Mouse (Mus musculus): ENCODE data around the gene Zfp637. TPM values are rescaled to one million over a fixed set of nuclear protein-coding genes. Genes with fewer than 3 reads are reported as not detected.
"Not testable (repeated sequence)": the region's sequence is repeated elsewhere in the genome, so short reads cannot be mapped to it uniquely, and the experiment has no call there.

The Zfp637 gene
- total and polyA plus RNA-seq, 2 experiments from 2014 or later, result 109 to 110 TPM

DNA sequence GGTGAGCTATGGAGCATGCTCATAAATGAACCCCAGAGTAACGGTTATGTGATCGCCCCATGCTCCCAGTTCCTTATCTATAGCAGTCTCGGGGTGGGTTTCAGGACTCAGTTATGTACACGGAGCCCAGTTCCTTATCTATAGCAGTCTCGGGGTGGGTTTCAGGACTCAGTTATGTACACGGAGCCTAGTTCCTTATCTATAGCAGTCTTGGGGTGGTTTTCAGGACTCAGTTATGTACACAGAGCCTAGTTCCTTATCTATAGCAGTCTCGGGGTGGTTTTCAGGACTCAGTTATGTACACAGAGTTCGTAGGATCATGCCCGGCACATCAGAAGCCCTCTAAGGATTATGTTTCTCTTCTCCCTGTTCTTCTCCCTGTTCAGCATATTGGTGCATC lies 3.6 kb downstream of the Zfp637 start:
- H3K36me3 ChIP-seq (ENCODE audit: insufficient read depth, low read length), result peaks cover 37% of the 10 kb centered on the region
- no peaks in the 10 kb centered on the region for H3K9me3 ChIP-seq (ENCODE audit: low read length)
- DNase-seq (ENCODE audit: low spot score), result no peak

DNA sequence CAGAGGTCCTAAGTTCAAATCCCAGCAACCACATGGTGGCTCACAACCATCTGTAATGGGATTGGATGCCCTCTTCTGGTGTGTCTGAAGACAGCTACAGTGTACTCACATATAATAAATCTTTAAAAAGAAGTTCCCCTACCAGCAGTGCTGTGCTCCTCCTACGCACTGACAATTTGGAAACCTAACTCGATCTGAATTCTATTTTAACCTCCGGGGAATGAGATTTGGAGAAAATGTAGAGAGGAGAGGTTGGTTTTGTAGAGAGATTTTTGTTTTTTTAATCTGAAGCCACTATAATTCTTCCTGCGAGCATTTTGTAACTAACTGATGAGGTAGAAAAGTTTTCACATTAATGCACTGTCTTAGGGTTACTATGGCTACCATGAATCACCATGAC lies 5.7 kb downstream of the Zfp637 start:
- not testable (repeated sequence) for H3K9me3 ChIP-seq (ENCODE audit: low read length)
- 91% methylated on average over 4 of the region's 4 CpGs for WGBS

More for the DNA sequence above, 3.6 kb downstream of the Zfp637 start:
- Histone ChIP-seq H3K27me3 (ENCODE audit: insufficient read depth, low read length) (no peaks in the 10 kb centered on the region), H3K4me2 (ENCODE audit: low read depth, low read length) (no peak overlapping the region), H3K4me1 (ENCODE audit: insufficient read depth, low read length) (peaks cover 10% of the 10 kb centered on the region; the same call in 1 of the 2 replicates), H3K9ac (replicated peaks; ENCODE audit: low read length) (no peak overlapping the region), H3K27ac (no peak overlapping the region), H3K4me3 (ENCODE audit: low read length) (no peak overlapping the region)
- no peak for TF ChIP-seq CTCF (IDR thresholded peaks at IDR 0.05; ENCODE audit: low read depth)
- ATAC-seq, result no peak
- 98% methylated on average over 9 of the region's 9 CpGs for WGBS

DNA sequence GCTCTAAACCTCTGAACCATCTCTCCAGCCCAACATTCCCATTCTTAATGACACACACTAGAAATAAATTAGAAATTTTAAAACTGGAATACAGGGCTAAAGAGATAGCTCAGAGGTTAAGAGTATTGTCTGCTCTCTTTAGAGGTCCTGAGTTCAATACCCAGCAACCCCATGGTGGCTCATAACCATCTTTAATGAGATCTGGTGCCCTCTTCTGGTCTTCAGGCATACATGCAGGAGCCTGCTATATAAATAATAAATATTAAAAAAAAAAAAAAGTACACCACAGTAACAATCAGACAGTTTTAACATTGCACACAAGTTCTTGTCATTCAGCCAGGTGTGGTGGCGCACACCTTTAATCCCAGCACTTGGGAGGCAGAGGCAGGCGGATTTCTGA lies 6.8 kb downstream of the Zfp637 start:
- Histone ChIP-seq H3K9ac (replicated peaks; ENCODE audit: low read length) (no peak overlapping the region), H3K4me3 (ENCODE audit: low read length) (no peak overlapping the region), H3K36me3 (ENCODE audit: insufficient read depth, low read length) (peaks cover 37% of the 10 kb centered on the region), H3K27me3 (ENCODE audit: insufficient read depth, low read length) (no peaks in the 10 kb centered on the region), H3K4me1 (ENCODE audit: insufficient read depth, low read length) (no peaks in the 10 kb centered on the region), H3K27ac (no peak overlapping the region), H3K9me3 (ENCODE audit: low read length) (no peaks in the 10 kb centered on the region), H3K4me2 (ENCODE audit: low read depth, low read length) (no peak overlapping the region)
- ATAC-seq (no peak), DNase-seq (ENCODE audit: low spot score) (no peak)
- TF ChIP-seq CTCF (IDR thresholded peaks at IDR 0.05; ENCODE audit: low read depth), result no peak
- WGBS, result 98% methylated on average over 2 of the region's 2 CpGs

More for the DNA sequence above, 5.7 kb downstream of the Zfp637 start:
- not testable (repeated sequence) for H3K27ac ChIP-seq; DNase-seq (ENCODE audit: low spot score); H3K4me1 ChIP-seq (ENCODE audit: insufficient read depth, low read length); ATAC-seq; H3K4me3 ChIP-seq (ENCODE audit: low read length); H3K4me2 ChIP-seq (ENCODE audit: low read depth, low read length); H3K27me3 ChIP-seq (ENCODE audit: insufficient read depth, low read length); H3K9ac ChIP-seq (replicated peaks; ENCODE audit: low read length)
- peaks cover 37% of the 10 kb centered on the region for H3K36me3 ChIP-seq (ENCODE audit: insufficient read depth, low read length)

DNA sequence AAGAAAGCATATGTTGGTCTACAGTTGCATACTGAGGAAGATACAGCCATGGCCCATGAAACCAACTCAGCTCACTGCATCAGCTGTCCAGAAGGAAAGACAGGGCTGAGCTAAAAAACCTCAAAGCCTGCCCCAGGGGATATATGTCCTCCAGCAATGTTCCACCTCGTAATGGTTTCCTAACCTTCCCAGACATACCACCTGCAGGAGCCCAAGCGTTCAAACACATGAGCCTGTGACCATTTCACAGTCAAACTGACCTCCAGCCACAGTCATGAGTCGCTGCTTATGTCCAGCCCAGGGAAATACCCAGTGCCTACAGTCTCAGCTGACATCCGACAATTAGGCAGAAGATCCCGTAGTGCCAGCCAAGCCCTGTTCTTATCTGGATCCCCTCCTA lies 7.6 kb downstream of the Zfp637 start:
- TF ChIP-seq CTCF (IDR thresholded peaks at IDR 0.05; ENCODE audit: low read depth), result no peak
- H3K4me1 ChIP-seq (ENCODE audit: insufficient read depth, low read length), result no peaks in the 10 kb centered on the region
- ATAC-seq (no peak), DNase-seq (ENCODE audit: low spot score) (no peak)
- H3K4me2 ChIP-seq (ENCODE audit: low read depth, low read length), result no peak overlapping the region
- WGBS, result 91% methylated on average over 5 of the region's 5 CpGs
- H3K9ac ChIP-seq (replicated peaks; ENCODE audit: low read length), result no peak overlapping the region
- peaks cover 33% of the 10 kb centered on the region for H3K36me3 ChIP-seq (ENCODE audit: insufficient read depth, low read length)
- no peak overlapping the region for H3K4me3 ChIP-seq (ENCODE audit: low read length)
- no peaks in the 10 kb centered on the region for H3K9me3 ChIP-seq (ENCODE audit: low read length)
- H3K27me3 ChIP-seq (ENCODE audit: insufficient read depth, low read length), result no peaks in the 10 kb centered on the region
- no peak overlapping the region for H3K27ac ChIP-seq

DNA sequence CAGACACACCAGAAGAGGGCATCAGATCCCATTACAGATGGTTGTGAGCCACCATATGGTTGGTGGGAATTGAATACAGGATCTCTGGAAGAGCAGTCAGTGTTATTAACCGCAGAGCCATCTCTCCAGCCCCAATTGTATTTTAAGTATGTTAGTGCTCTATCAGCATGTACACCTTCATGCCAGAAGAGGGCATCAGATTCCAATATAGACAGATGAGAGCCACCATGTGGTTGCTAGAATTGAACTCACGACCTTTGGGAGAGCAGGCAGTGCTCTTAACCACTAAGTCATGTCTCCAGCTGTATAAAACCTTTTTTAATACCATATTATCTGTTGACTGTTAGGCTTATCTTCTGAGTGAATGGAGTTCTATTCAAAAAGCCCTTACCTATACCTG lies 10.8 kb downstream of the Zfp637 start:
- peak; percentile 31; the same call in 1 of the 2 replicates for TF ChIP-seq CTCF (IDR thresholded peaks at IDR 0.05; ENCODE audit: low read depth)
- H3K4me1 ChIP-seq (ENCODE audit: insufficient read depth, low read length), result no peaks in the 10 kb centered on the region
- H3K27ac ChIP-seq, result no peak overlapping the region
- ATAC-seq, result no peak
- H3K4me2 ChIP-seq (ENCODE audit: low read depth, low read length), result no peak overlapping the region
- no peaks in the 10 kb centered on the region for H3K27me3 ChIP-seq (ENCODE audit: insufficient read depth, low read length)
- peaks cover 10% of the 10 kb centered on the region; the same call in 1 of the 2 replicates for H3K36me3 ChIP-seq (ENCODE audit: insufficient read depth, low read length)
- 52% methylated on average over 2 of the region's 2 CpGs for WGBS
- no peak overlapping the region for H3K9ac ChIP-seq (replicated peaks; ENCODE audit: low read length)
- DNase-seq (ENCODE audit: low spot score), result no peak
- no peak overlapping the region for H3K4me3 ChIP-seq (ENCODE audit: low read length)
- no peaks in the 10 kb centered on the region for H3K9me3 ChIP-seq (ENCODE audit: low read length)

DNA sequence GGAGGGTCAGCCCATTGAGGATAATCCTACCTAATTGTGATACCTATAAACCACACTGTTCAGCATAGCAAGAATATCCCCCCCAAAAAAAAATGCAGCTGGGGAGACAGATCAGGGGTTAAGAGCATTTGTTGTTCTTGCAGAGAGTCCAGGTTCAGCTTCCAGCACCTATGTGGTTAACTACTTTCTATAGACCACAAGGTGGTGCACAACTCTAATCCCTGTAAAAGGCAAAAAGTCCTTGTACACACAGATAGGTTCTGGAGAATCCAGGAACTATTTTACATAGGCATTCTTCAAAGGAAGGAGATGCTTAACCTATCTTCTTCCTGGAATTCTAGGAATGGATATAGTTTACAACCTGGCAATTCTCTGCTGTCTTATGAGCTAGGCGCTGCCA lies 17.0 kb downstream of the Zfp637 start:
- Histone ChIP-seq H3K36me3 (ENCODE audit: insufficient read depth, low read length) (no peaks in the 10 kb centered on the region), H3K4me3 (ENCODE audit: low read length) (no peak overlapping the region), H3K9me3 (ENCODE audit: low read length) (no peaks in the 10 kb centered on the region), H3K4me1 (ENCODE audit: insufficient read depth, low read length) (no peaks in the 10 kb centered on the region), H3K27ac (no peak overlapping the region), H3K4me2 (ENCODE audit: low read depth, low read length) (no peak overlapping the region), H3K27me3 (ENCODE audit: insufficient read depth, low read length) (no peaks in the 10 kb centered on the region), H3K9ac (replicated peaks; ENCODE audit: low read length) (no peak overlapping the region)
- peak; percentile 56 for TF ChIP-seq CTCF (IDR thresholded peaks at IDR 0.05; ENCODE audit: low read depth)
- WGBS, result 94% methylated on average over 1 of the region's 1 CpGs
- DNase-seq (ENCODE audit: low spot score), result peak; percentile 49
- no peak for ATAC-seq

DNA sequence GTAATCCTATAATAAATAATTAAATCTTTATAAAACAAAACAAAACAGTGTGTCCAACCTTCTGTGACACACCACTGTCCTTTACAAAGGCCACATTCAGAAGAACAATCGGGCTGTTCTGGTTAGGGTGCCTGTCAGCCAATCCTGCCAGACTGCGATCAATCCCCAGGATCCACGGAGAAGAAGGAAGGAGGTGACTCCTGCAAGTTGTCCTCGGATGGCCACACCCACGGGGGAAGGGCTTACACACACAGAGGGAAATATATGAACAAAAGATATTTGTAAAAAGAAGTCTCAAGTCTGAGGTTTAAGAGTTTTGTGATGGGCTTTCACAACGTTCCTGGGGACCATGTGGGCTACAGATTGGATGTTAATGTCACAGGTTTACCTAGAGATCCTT lies 20.9 kb downstream of the Zfp637 start, which contains the start of gene Zfp239:
Gene Zfp239, plus strand, starts transcription at position 253 of the 400 bp plus-strand sequence.
- Histone ChIP-seq H3K9me3 (ENCODE audit: low read length) (no peaks in the 10 kb centered on the region), H3K4me3 (ENCODE audit: low read length) (peak within 1 kb of the TSS; percentile 70), H3K27me3 (ENCODE audit: insufficient read depth, low read length) (no peaks in the 10 kb centered on the region), H3K4me1 (ENCODE audit: insufficient read depth, low read length) (0 out of 2 replicates have a peak, but pooled peaks cover 4% of the 10 kb centered on the region), H3K27ac (no peak within 1 kb of the TSS; the same call in 1 of the 2 replicates), H3K4me2 (ENCODE audit: low read depth, low read length) (peak within 1 kb of the TSS; percentile 91), H3K36me3 (ENCODE audit: insufficient read depth, low read length) (no peaks in the 10 kb centered on the region), H3K9ac (replicated peaks; ENCODE audit: low read length) (peak within 1 kb of the TSS; percentile 70)
- WGBS, result 55% methylated on average over 6 of the region's 6 CpGs
- DNase-seq (ENCODE audit: low spot score) (no peak), ATAC-seq (no peak)
- TF ChIP-seq CTCF (IDR thresholded peaks at IDR 0.05; ENCODE audit: low read depth), result no peak

Measured in hindbrain, postnatal 0 days (tissue).